Mouse (Mus musculus): ENCODE measurements at regions not wholly inside any gene's neighbourhood (a gene's known extent, or its start where the extent isn't known, plus 50 kb on each side); places are given as distances from the start of the nearest gene placed in this dataset.

DNA sequence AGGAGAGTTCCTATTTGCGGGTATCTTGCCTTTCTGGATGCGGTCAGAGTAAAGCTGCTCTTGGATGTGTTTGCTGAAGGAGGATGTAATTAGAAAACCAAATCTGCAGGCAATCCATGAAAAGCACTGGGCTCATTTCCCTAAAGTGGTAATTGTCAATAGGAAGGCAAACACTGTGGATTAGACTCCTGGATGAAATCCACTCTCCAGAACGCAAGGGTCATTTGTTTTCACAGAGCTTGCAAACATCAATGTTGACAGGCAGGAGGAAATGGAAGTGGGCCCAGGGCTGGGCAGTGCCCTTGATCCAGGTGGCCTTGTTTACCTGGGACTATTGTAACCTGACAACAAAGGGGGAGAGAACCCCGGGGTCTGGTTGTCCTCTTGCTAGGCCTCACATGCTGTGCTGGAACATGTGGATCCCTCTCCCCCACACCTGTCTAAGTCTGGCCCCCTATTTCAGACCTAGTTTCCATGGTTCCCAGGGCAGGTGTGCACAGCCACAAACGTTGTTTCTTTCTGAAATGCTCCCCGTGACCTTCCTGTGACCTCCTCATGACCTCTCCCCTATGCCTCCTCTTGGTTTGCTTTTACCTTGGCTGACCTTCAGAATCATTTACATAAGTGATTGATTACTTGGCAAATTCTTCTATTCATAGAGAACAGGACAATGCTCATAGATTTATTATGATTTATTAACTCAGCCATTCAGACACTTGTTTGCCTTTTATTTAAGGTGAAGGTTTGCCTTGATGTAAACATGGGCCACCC lies 197.9 kb upstream of the Cops8 start:
- H3K36me3 ChIP-seq (ENCODE audit: control insufficient read depth, insufficient read depth, low read length): no peaks in the 10 kb centered on the region
- no peak overlapping the region for H3K4me3 ChIP-seq (ENCODE audit: insufficient read depth, low read depth, low read length)
- no peak overlapping the region for H3K27ac ChIP-seq (replicated peaks; ENCODE audit: insufficient read depth, low read depth, low read length)
- H3K9ac ChIP-seq (ENCODE audit: low read depth, low read length): no peak overlapping the region
- H3K79me2 ChIP-seq (ENCODE audit: control insufficient read depth, insufficient read depth, low read length): no peaks in the 10 kb centered on the region
- H3K4me1 ChIP-seq (ENCODE audit: control insufficient read depth, insufficient read depth, low read length): peaks cover 3% of the 10 kb centered on the region; the same call in 1 of the 2 replicates
- no peaks in the 10 kb centered on the region for H3K27me3 ChIP-seq (ENCODE audit: control insufficient read depth, insufficient read depth, low read length)
- TF ChIP-seq POLR2A (IDR thresholded peaks at IDR 0.05; ENCODE audit: extremely low read depth, insufficient read depth, low read length): no peak
- TF ChIP-seq CTCF (IDR thresholded peaks at IDR 0.05; ENCODE audit: low read depth, low read length): no peak
- WGBS: 21% methylated on average over 6 of the region's 6 CpGs
- DNase-seq (ENCODE audit: extremely low read depth, low read depth, low spot score): peak; percentile 87

DNA sequence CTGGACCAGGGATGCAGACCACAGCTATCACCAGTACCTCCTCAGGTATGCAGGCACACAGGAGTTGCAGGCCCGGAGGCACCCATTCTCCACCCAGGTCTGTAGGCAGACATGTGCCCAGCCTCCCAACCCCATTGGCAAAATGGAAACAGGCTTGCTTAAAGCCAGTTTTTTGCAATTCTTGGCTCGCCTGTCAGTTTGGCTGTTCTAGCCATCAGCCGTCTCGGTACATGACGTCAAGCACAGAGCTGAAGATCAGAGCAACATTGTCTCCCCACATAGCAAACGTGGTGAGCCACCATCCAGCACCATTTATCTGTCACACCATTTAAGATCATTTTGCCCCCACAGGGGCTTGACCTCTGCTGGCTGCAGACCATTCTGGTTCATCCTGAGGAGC lies 196.1 kb upstream of the Cops8 start:
- H3K27ac ChIP-seq (replicated peaks; ENCODE audit: insufficient read depth, low read depth, low read length): no peak overlapping the region
- H3K36me3 ChIP-seq (ENCODE audit: control insufficient read depth, insufficient read depth, low read length): no peaks in the 10 kb centered on the region
- peak; percentile 71 for DNase-seq (ENCODE audit: extremely low read depth, low read depth, low spot score)
- peaks cover 3% of the 10 kb centered on the region; the same call in 1 of the 2 replicates for H3K4me1 ChIP-seq (ENCODE audit: control insufficient read depth, insufficient read depth, low read length)
- no peaks in the 10 kb centered on the region for H3K79me2 ChIP-seq (ENCODE audit: control insufficient read depth, insufficient read depth, low read length)
- H3K27me3 ChIP-seq (ENCODE audit: control insufficient read depth, insufficient read depth, low read length): no peaks in the 10 kb centered on the region
- no peak overlapping the region for H3K9ac ChIP-seq (ENCODE audit: low read depth, low read length)
- WGBS: 64% methylated on average over 6 of the region's 6 CpGs
- no peak overlapping the region for H3K4me3 ChIP-seq (ENCODE audit: insufficient read depth, low read depth, low read length)
- TF ChIP-seq POLR2A (IDR thresholded peaks at IDR 0.05; ENCODE audit: extremely low read depth, insufficient read depth, low read length) (no peak), CTCF (IDR thresholded peaks at IDR 0.05; ENCODE audit: low read depth, low read length) (no peak)

DNA sequence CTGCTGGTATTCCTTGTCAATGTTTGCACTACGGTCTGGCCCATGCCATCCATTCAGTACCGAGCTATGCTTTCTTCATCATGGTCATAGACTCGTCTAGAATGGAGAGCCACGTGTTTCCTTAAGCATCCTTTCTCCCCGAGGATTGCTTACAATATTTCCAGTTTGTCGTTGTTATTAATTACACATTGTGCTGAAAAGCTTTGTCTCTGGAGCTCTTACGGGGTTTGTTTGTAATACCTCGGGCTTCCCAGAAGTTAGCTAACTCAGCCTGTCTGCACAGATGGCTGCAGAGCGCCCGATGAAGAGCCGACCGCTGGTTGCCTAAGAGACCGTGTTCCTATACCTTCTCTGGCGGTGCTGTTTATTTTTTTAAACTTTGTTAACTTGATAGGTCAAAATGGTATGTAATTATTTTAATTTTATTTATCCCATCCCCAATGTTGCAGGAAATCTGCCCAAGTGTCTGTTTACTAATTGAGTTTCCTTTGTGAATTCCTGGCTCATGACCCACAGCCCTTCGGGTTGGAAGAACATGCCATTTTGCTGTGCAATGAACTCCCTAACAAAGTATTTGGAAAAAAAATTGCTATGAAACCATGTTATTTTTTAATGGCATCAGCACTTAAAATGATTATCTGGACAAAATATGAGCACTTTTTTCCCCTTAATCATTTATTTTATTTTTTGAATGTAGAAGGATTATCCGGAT lies 194.1 kb upstream of the Cops8 start:
- no peaks in the 10 kb centered on the region for H3K79me2 ChIP-seq (ENCODE audit: control insufficient read depth, insufficient read depth, low read length)
- peaks cover 3% of the 10 kb centered on the region; the same call in 1 of the 2 replicates for H3K4me1 ChIP-seq (ENCODE audit: control insufficient read depth, insufficient read depth, low read length)
- TF ChIP-seq CTCF (IDR thresholded peaks at IDR 0.05; ENCODE audit: low read depth, low read length): no peak
- TF ChIP-seq POLR2A (IDR thresholded peaks at IDR 0.05; ENCODE audit: extremely low read depth, insufficient read depth, low read length): no peak
- DNase-seq (ENCODE audit: extremely low read depth, low read depth, low spot score): peak; percentile 30
- no peaks in the 10 kb centered on the region for H3K36me3 ChIP-seq (ENCODE audit: control insufficient read depth, insufficient read depth, low read length)
- no peak overlapping the region for H3K9ac ChIP-seq (ENCODE audit: low read depth, low read length)
- H3K27me3 ChIP-seq (ENCODE audit: control insufficient read depth, insufficient read depth, low read length): no peaks in the 10 kb centered on the region
- H3K27ac ChIP-seq (replicated peaks; ENCODE audit: insufficient read depth, low read depth, low read length): no peak overlapping the region
- WGBS: 58% methylated on average over 16 of the region's 16 CpGs
- no peak overlapping the region for H3K4me3 ChIP-seq (ENCODE audit: insufficient read depth, low read depth, low read length)

DNA sequence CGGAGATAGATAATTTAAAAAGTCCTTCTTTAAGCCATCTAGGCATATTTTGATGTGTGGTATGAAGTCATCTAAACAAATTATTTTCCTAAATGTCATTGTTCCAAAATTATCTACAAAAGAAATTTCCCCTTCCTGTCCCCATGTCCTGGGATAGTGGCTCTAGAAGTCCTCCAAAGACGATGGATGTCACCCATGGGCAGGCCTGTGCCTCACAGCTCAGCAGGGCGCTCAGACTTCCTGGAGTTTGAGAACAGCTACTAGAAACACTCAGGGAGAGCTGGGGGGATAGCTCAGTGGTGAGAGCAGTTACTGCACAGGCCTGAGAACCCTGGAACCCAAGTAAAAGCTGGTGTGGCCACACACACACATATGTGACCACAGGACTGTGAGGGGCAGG lies 193.5 kb upstream of the Cops8 start:
- H3K4me1 ChIP-seq (ENCODE audit: control insufficient read depth, insufficient read depth, low read length): peaks cover 3% of the 10 kb centered on the region; the same call in 1 of the 2 replicates
- WGBS: 72% methylated on average over 3 of the region's 3 CpGs
- no peak overlapping the region for H3K9ac ChIP-seq (ENCODE audit: low read depth, low read length)
- H3K79me2 ChIP-seq (ENCODE audit: control insufficient read depth, insufficient read depth, low read length): no peaks in the 10 kb centered on the region
- peak; percentile 15 for DNase-seq (ENCODE audit: extremely low read depth, low read depth, low spot score)
- no peak overlapping the region for H3K4me3 ChIP-seq (ENCODE audit: insufficient read depth, low read depth, low read length)
- no peaks in the 10 kb centered on the region for H3K36me3 ChIP-seq (ENCODE audit: control insufficient read depth, insufficient read depth, low read length)
- TF ChIP-seq CTCF (IDR thresholded peaks at IDR 0.05; ENCODE audit: low read depth, low read length): no peak
- H3K27ac ChIP-seq (replicated peaks; ENCODE audit: insufficient read depth, low read depth, low read length): no peak overlapping the region
- no peaks in the 10 kb centered on the region for H3K27me3 ChIP-seq (ENCODE audit: control insufficient read depth, insufficient read depth, low read length)

DNA sequence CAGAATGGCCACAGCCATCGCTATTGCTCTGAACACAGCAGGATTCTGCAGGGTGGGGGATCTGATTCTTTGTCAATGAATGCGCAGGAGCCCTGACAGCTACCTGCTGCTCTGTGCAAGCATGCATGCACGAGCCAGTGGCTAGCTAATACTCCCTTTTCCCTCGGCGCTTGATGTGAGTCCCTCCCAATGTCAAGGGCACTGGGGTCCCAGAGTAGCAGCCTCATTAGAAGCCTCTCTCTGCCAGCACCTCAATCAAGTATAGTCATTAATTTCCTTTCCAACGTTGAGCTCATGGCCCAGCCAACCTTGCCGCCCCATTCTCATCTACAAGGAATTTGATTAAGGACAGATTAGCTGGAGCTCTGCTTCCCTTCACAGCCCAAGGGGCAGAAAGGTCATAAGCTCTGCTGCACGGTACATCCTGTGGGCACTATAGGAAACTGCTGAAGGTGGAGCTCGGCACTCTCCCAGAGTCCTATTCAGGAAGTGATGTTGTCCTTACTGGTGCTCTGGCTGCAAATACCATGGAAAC lies 190.2 kb upstream of the Cops8 start:
- H3K27ac ChIP-seq (replicated peaks; ENCODE audit: insufficient read depth, low read depth, low read length): no peak overlapping the region
- no peak overlapping the region for H3K9ac ChIP-seq (ENCODE audit: low read depth, low read length)
- H3K4me1 ChIP-seq (ENCODE audit: control insufficient read depth, insufficient read depth, low read length): no peaks in the 10 kb centered on the region
- no peaks in the 10 kb centered on the region for H3K27me3 ChIP-seq (ENCODE audit: control insufficient read depth, insufficient read depth, low read length)
- WGBS: 74% methylated on average over 9 of the region's 9 CpGs
- TF ChIP-seq CTCF (IDR thresholded peaks at IDR 0.05; ENCODE audit: low read depth, low read length) (no peak), POLR2A (IDR thresholded peaks at IDR 0.05; ENCODE audit: extremely low read depth, insufficient read depth, low read length) (no peak)
- DNase-seq (ENCODE audit: extremely low read depth, low read depth, low spot score): no peak
- H3K4me3 ChIP-seq (ENCODE audit: insufficient read depth, low read depth, low read length): no peak overlapping the region
- no peaks in the 10 kb centered on the region for H3K36me3 ChIP-seq (ENCODE audit: control insufficient read depth, insufficient read depth, low read length)
- no peaks in the 10 kb centered on the region for H3K79me2 ChIP-seq (ENCODE audit: control insufficient read depth, insufficient read depth, low read length)

All from liver, adult 2 months (tissue).